Mouse (Mus musculus): ENCODE data around the gene Aldh3b1.

The Aldh3b1 gene

DNA sequence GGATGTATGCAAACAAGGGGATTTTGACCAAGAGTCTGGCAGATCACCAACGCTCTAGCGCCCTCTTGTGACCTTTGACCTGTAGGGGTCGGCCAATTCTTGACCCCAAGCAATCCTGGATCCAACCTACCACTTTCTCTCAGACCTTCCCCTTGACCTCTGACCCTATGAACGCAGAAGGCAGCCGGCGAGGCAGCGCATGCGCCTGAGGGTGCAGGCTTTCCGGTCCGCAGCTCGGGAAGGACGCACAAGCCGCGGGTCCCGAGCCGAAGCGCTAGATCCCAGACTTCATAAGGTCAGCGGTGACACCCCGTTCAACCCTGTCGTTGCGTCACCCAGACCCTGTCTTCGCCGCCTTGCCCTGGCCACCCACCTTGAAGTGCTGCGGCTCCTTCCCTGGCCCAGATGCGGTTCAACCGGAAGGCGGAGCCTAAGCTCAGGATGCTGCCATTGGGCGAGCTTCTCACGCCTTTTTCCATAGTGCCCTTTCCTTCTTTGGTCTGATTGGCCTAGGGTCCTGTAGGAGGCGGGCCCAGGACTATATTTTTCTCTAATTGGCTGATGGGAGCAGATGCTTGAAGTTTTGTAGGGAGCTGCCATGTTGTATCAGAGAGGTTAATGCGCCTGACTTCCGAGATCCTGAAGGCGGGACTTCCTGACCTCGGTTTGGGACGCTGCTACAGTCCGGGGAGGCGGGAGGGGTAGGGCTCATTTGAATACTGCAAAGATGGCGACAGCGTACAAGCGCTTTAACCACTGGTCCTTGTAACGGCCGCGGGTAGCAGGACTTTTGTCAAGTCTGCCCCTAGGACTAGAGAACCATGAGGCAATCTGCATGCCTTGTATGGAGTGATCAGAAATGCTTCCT lies 17.0 kb downstream of the Aldh3b1 start, which contains the start of gene Ndufs8:
Gene Ndufs8 (minus strand): TSS at position 438 of the 868 bp plus-strand sequence.
- peak; percentile 73 for DNase-seq (ENCODE audit: low spot score)

DNA sequence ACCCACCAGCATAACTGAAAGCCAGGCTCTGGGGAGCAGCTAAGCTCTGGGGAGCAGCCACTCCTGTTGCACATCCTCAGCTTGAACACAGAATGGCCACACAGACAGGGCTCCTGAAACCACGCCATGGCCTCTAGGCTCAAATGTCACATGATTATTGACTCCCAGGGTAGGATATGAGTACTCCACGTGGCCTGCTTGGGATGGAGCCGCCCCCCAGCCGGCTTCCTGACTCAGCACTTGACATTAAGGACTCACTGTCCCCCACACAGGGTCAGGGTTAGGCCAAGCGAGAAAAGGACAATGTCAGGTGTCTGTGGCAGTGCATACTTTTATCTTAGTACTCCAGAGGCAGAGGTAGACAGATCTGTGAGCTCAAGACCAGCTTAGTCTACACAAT lies 19.4 kb downstream of the Aldh3b1 start:
- no peak for DNase-seq (ENCODE audit: low spot score)

DNA sequence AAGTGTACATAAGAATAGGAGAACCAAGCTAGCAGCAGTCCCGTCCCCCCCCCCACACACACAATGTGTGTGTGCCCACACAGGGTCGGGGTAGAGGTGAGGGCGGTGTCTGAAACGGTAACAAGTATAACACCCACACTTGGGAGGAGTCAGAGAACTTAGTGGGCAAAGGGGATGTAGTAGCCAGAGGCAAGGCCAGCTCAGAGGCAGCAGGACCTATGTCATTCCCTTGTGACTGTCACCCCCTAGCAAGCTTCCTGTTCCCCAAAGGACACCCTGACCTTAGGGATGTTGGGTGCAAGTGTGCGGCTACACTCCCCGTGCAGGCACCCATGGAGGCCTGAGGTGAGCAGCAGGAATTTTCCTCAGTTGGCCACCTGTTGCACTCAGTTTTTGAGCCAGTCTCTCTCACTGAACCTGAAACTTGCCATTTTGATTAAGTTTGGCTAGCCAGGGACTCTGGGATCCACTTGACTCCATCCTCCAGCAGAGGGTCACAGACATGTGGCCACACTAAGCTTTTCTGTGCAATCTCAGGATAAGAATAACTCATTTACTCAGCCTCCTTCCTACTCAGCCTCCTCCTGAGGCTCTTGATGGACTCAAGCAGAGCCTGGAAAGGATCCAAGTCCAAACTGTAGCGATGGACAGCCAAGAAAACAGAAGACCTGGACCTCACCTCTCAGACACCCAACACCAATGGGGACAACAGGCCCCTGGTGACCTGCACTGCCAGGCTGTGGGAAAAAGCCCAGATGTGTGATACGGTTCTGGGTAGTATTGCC lies 21.5 kb downstream of the Aldh3b1 start:
- no peak for DNase-seq (ENCODE audit: low spot score)

DNA sequence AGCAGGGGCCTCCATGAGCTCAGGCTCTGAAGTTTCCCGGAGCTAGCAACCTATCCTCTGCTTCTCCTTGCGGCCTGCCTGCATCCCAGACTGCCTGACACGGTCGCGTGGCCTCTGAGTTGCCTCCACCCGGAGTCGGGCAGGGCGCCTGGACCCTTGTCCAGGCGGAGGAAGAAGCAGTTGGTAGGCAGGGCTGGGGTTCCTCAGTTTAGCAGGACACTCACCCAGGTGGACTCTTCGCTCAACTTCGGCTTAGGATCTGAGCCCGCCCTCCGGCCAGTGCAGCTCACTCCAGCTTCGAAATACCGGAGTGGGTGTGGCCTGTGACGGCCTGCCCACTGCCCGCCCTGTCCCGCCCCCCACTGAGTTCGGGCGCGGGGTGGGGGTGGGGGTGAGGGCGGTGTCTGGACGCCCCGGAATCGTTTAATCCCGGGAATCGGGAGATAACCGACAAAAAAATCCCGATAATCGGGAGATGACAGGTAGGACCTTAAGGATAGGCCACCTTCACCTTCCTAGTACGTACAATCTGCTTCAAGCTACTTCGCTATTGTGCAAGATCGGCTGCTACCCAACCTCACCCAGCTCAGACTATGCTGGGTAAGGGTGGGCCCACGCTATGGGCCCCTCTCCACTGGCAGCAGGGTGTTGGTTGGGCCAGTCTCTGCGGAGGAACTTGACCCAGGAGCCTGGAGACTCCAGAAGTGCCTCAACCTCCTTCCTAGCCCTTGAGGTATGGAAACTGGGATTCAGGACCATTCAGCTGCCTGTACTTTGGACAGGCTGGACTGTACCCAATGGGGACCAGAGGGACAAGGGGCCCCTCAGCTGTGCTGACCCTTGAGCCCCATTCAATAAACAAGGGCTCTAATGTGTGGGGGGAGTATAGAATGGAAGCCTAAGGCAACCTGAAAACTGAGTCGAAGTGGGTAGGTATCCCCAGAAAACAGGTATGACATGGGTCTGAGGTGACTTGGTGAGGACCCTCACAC lies 22.5 kb downstream of the Aldh3b1 start, which contains the start of gene Tcirg1:
Gene Tcirg1 (minus strand): TSS at position 339 of the 992 bp plus-strand sequence.
- DNase-seq (ENCODE audit: low spot score), result peak; percentile 72

DNA sequence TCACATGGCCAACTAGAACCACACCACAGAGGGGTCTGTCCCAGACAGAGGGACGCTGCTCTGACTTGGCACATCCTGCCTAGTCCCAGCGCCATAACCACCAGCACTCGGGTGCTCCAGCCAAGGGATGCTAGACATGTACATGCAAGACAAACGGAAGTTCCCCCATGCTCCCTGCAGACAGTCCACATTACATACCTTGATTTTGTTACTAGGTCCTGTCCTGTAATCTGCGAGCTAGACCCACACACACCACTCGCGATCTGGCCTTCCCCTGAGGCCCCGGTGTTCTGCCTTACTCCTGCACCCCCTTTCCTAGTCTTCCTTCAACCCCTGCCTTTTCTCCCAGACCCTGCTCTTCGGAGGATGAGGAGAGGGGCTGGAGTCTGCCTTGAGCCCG lies 23.3 kb downstream of the Aldh3b1 start:
- no peak for DNase-seq (ENCODE audit: low spot score)

DNA sequence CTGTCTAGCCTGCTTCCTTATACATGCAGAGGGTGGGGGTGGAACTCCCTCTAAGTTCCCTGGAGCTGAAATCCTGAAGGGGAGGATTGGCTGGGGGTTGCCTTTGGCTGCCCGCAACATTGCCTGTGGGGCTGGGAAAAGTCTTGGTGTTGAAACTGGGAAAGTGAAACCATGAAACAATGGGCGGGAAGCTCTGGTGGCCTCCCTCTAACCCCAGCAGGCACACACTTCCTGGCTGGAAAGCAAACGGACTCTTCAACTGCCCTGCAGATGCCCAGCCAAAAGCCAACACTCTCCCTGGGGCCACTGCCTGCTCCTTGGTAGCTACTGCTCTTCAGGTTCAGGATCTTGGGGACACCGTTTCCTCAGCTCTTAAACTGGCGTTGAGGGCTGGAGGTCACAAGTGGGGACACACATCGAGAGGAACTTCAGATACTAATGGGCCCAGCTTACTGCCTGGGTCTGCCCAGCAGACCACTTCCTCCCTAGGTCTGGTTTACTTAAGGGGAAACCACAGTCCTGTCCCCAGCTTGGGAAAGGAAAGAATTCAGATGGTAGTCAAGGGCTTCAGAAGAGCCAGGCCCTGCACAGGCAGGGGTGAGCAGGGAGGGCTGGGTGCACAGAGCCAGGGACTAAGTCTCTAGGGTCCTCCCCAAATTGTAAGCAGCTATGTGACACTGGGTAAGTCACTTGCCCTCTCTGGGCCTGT lies 24.2 kb downstream of the Aldh3b1 start:
- peak; percentile 29 for DNase-seq (ENCODE audit: low spot score)

DNA sequence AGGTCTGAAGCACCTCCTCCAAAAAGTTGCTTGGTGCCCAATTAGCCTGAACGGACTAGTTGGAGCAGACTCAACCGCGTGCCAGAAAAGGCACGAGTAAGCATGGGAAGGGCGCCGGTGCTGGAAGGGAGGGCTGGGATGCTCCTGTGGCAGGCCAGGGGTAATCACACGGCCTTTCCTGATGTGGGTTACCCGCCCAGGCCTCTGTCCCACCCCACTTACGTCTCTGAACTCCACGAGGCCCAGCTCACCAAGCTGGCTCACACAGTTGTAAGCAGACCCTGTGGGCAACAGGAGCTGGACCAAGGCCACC lies 25.3 kb downstream of the Aldh3b1 start:
- DNase-seq (ENCODE audit: low spot score), result no peak

DNA sequence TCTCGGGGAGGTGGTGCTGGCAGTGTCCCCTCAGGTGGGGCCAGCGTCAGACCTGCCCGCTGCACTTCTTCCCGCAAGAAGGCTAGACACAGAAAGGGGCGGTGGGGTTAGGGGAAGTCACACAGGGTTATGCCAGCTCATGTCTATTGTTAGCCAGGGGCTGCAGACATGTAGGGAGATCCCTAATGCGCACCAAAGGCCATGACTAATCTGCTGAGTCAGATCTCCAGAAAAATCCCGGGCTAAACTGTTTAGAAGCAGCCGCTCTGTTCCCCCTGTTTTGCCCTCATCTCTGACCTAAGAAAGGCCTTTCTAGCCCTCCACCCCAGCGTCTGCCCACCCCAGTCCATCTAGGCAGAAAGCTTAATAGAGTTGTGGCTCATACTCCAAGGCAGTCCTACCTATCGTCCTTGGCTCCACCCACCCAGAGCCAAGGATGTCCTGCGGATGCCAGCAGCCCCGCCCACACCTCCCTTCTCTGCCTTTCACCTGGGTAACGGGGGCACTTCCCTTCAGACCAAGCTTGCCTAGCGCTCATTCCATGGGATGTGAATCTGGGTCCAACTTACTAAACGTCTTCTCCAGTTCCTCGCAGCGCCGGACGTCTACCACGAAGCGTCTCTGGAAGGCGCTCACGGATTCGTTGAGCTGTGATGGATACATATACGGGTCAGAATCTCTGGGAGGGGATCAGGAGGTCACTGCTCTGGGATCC lies 25.8 kb downstream of the Aldh3b1 start:
- no peak for DNase-seq (ENCODE audit: low spot score)

DNA sequence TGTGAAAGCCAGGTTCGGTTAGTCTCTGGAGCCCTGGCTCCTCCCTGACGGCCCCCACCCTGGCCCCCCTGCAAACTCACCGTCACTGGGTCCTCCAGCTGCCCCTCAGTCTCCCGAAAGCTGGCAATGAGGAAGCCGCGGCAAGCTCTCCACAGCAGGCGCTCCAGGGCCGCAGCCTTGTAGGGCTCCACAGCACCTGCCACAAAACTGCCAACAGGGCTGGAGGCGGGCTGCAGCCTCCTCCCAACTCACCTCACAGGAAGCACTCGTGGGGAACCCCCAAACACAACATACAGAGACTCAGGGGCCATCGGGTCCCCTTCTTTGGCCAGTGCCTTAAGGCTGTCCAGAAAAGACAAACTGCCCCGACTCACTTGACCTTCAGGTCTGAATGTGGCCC lies 26.6 kb downstream of the Aldh3b1 start:
- DNase-seq (ENCODE audit: low spot score), result no peak

DNA sequence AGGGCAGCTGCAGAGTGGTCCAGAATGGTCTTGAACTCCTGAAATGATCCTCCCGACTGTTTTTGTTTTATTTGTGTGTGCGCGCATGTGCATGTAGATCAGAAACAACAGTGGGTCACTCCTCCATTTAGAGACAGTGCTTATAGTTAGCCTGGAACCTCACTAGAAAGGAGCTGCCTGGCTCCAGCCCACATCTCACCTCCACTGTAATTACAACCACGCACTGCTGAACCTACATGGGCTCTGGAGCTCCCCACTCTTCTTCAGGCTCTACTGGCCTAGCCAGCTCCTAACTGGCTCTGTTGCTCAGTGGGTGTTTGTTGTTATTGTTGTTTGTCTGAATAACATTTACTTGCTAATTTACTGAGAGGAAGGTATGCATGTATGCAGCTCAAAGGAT lies 30.0 kb downstream of the Aldh3b1 start:
- no peak for DNase-seq (ENCODE audit: low spot score)

DNA sequence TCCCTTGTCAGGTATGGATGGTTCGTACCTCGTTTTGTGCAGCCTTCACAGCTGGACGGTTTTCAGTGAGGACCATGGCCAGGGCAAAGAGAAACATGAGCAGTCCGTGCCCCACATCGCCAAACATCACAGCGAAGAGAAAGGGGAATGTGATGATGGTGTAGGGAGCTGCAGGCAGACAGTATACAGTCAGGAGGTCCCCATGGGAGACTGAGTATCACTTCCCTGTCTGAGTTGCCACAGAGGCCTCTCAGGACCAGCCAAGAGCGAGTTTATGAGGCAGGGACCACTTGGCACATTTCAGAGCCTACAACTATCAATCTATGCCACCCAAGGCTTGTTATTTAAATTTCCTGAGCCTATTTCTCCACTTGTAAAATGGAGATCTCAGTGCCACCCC lies 30.7 kb downstream of the Aldh3b1 start:
- DNase-seq (ENCODE audit: low spot score), result no peak

DNA sequence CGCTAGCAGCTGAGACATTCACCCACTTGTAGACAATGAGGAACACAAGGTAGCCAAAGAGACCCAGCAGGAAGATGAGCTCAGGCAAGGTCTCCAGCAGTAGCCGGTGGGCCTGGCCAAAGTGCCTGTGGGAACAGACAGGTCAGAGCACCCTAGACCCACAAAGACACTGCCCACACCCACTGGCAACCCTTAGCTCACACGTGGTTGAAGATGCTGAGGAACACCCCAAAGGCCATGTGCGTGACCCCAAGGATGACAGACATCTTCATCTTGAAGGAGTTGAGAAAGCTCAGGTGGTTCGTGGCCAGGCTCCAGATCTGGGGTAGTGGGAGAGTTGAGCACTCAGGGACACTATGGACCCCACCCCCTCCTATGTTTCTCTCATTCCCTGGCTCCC lies 32.1 kb downstream of the Aldh3b1 start:
- no peak for DNase-seq (ENCODE audit: low spot score)

DNA sequence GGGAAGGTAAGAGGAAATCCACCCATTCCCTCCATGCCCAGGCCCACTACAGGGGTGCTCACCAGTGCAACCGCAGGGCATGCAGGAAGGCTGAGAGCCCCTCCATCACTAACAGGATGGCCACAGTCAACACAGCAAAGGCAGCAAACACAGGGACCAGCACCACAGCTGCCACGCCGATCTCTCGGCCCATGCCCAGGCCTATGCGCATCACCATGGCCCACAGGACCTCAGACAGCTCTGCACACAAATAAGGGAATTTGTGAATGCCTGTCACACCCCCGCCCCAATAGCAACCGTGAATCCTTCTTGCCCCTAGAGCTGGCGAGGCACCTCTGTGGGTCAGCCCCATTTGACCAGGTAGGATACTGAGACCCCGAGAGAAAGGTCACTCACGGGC lies 33.4 kb downstream of the Aldh3b1 start:
- DNase-seq (ENCODE audit: low spot score), result no peak

DNA sequence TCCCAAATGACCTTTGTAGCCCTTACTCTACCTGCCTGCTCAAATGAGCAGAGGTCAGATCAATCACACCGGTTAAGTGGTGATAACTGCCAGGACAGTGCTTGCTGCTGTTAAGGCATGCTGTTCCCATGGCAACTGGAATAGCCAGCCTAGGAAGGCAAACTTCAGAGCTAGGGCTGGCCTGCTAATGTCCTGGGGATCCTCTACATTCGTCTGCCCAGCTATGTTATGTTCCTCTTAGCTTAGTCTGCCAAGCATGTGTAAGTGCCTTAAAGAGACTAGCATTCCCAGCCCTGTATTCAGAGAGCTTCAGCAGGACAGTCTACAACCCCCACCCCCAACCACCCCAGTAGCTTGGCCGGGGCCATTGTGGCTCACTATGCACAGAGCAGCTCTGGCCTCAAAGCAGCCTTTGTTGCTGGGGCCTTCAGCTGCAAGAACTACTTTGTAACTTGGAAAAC lies 34.4 kb downstream of the Aldh3b1 start:
- DNase-seq (ENCODE audit: low spot score), result no peak

DNA sequence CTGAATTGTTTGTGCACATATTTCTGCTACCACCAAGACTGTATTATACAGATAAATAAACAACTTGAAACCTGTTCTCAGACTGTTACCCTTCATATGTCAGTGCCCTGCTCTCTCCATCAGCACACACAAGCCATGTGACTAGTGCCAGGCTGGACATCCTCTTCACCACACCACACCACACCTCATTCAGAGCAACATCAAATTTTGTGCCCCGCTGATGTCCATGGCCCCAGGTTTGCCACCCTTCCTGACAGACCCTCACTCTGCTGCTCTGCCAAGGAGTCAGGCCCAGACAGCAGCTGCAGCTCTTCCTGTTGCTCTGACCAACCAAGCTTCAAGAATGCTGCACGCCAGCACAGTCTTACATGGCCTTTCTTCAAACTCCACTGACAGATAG lies 35.3 kb downstream of the Aldh3b1 start:
- DNase-seq (ENCODE audit: low spot score), result no peak

DNA sequence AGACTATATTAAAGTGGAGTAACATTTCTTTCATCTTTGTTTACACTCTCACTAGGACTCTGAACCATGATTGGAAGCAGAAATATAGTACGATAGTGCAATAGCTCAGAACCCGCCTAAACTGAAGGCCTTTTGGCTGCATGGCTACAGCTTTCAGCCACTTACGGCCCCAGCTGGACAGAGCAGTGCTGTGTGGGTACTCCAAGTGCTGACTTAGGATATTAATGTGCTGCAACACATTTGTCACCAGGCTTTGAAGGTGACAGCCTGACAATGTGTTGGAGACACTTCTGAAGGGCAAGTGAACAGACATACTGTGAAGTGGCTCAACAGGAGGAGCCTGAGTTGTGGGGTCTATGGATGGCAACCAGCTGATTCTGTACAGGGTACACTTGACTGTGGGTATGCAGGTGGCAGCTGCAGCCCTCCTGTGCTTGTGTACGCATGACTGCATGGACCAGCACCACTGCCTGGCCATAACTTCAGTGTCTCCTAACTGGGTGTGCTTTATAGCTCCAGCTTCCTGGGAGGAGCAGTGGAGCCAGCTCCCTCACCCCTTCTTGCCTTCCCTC lies 36.0 kb downstream of the Aldh3b1 start:
- no peak for DNase-seq (ENCODE audit: low spot score)

DNA sequence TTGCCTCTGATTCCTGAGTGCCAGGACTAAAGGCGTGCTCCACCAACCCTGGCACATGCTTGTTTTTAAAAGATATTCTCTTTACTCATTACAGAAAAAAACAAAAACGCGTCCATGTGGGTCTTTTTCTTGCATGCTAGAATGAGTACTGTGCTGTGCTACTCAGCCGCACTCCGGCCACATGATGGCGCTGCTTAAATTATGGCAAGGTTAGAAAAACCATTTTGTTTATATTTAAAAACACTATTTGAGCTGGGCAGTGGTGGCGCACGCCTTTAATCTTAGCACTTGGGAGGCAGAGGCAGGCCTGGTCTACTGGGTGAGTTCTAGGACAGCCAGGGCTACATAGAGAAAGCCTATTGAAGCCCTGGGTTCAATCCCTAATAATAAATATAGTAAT lies 39.4 kb downstream of the Aldh3b1 start:
- DNase-seq (ENCODE audit: low spot score), result no peak

DNA sequence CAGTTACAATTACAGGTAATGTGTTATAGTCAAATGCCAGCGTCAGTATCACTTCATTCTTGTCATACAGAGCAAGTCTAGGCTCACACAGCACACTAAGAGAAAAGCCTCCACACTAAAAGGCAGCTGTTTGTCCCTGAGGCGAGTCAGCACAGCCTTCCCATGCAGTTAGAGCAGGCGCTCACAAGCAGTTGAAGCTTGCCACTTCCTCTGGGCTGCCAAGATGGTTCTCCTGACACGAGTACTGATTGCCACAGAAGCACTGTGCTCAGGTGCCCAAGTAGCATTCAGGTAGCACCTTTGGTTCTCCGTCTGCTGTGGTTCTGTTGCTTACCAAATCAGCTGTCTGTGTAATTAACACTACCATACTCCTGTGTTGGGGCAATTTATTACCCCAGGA lies 40.5 kb downstream of the Aldh3b1 start:
- no peak for DNase-seq (ENCODE audit: low spot score)

DNA sequence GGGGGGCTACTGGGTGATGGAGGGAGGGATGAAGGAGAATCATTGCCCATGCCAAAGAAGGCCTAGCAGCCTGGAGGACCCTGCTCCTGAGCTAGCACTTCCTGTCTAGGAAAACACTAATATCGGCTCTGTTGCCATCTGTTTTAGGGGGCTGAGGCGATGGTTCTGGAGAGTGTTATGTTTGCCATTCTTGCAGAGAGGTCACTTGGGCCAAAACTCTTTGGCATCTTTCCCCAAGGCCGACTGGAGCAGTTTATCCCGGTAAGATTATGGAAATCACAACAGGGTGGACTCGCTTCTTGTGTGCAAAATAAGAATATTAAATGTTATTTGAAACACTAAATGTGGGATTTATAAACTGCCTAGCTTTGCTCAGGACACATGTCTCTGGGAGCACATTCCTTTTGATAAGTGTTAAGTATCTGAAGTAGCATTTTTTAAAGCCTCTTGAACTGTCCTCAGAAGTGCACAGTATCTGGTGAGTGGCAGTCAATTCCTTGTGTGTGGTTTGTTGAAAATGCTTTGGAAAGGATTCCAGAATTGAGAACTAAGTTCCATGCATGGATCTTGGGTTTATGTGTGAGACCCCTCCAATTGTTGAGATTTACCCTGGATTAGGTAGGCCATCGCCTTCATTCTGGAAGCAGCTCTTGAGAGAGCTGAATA lies 45.1 kb downstream of the Aldh3b1 start:
- no peak for DNase-seq (ENCODE audit: low spot score)

DNA sequence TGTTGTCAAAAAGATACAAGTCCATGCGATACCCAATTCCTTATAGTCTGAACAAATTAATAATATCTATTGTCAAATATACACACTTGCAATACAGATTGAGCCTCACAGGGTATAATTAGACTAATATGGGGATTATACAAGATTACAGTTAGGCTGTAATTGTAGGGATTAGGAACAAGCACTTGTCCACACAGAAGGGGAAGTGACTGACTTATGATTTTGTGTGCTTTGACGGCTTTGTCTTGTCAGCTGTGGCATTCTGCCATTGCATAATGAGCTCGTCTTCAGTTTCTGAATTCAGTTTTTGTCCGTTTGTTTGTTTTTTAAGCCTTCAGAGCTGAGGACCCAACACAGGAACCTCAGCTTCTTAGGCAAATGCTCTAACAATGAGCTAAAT lies 47.4 kb downstream of the Aldh3b1 start:
- DNase-seq (ENCODE audit: low spot score), result no peak

All from ovary, postnatal 10 days (tissue).